Mouse (Mus musculus): ENCODE results near the gene Fbxw9. TPM values are rescaled to one million over a fixed set of nuclear protein-coding genes. Genes with fewer than 3 reads are reported as not detected.

The Fbxw9 gene
- polyA plus RNA-seq, 1 experiment = 59.4 TPM

DNA sequence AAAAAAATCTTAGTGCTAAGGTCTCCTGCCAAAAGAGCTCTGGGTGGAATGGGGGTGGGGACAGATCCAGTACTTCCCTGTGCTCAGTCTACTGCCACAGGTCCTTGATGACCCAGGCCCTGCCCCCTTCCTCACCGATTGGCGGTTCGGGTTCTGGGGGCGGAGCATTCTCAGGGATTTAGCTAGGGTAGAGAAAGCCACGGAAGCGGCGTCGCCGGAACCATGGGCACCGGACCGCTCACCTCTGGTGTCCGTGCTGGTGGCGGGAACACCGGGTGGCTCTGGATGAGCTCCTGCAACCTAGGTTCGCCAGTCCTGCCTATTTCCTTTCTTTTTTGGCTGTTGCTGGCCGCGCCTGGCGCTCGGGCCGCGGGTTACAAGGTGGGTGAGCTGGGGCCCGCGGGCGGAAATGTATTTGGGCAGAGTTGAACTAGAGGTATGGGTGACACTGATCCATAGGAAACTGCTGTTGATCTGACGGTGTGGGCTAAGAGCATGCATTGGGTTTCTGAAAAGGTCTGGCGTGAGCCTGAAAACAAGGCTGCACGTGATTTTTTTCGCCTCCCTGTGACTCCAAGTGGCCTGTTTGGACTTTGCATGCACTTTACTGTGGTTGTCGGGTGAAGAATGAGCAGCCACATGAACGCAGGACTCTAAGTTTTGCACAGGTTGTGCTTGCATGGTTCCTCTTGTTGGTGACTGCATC is 23.4 kb downstream of the Fbxw9 start, which contains the start of gene Man2b1:
Gene Man2b1 (plus strand): TSS at position 163 of the 706 bp plus-strand sequence.
- DNase-seq (ENCODE audit: low read depth) = no peak

GRCm38 (mm10) chr8:85084633-85085032 is 24.8 kb downstream of the Fbxw9 start:
- no peak for DNase-seq (ENCODE audit: low read depth)

- DNase-seq (ENCODE audit: low read depth) = no peak
Observed at GRCm38 (mm10) chr8:85086238-85086637, 26.4 kb downstream of the Fbxw9 start.

DNA sequence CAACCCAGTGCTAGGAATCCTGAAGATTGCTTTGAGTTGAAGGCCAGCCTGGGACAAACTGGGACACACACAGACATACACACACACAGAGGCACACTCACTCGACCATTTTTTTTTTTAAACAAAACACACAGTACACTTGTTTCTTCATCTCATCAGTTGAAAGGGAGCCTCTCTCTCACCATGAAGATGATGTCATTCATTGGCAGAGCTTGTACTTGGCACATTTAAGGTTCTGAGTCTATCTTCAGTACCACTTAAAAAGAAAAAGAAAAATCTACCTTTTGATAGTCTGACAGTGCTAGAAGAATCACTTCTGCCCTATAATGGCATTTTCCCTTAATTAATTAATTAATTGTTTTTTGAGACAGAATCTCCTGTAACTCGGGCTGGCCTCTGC is 28.9 kb downstream of the Fbxw9 start:
- no peak for DNase-seq (ENCODE audit: low read depth)

GRCm38 (mm10) chr8:85090856-85091255 is 31.0 kb downstream of the Fbxw9 start:
- DNase-seq (ENCODE audit: low read depth) = no peak

GRCm38 (mm10) chr8:85091526-85092090 is 31.8 kb downstream of the Fbxw9 start:
- no peak for DNase-seq (ENCODE audit: low read depth)

DNA sequence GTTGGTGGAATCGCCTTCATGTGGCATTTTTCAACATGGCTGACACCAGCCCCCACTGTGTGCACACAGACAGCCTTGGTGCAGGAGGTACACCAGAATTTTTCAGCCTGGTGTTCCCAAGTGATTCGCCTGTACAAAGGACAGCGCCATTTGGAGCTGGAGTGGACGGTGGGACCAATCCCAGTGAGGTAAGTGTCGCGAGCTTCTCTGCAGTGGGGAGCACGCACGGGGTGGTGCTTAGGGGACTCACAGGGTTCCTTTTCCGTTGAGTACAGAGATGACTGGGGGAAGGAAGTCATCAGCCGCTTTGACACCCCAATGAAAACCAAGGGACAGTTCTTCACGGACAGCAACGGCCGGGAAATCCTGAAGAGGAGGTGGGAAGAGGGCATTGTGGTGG is 35.2 kb downstream of the Fbxw9 start:
- no peak for DNase-seq (ENCODE audit: low read depth)

DNA sequence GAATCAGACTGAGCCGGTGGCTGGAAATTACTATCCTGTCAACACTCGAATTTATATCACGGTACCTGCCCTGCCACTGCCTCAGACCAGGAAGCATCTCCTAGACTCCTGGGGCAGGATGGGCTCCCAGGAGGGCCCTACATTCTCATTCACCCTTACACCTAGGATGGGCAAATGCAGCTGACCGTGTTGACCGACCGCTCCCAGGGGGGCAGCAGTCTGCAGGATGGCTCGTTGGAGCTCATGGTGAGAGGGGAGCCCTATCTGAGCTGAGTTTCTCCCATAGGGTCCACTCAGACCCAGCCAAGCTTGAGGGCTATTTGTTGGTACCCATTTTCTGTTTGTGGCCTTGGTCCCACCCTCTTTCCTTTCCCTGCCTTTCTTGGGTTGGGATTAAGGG is 35.7 kb downstream of the Fbxw9 start:
- DNase-seq (ENCODE audit: low read depth) = no peak

DNA sequence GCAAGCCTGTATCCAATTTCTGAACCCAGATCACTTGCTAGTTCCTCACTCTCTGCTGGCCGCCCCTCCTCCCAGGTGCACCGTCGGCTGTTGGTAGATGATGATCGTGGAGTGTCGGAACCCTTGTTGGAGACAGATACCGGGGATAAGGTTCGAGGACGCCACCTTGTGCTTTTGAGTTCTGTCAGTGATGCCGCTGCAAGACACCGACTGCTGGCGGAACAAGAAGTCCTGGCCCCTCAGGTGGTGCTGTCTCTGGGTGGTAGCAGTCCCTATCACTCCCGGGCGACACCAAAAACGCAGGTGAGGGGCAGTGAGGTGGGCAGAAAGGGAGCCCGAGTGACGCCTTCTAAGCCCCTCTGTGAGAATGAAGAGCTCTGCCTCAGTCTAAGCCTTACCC is 36.3 kb downstream of the Fbxw9 start:
- no peak for DNase-seq (ENCODE audit: low read depth)

GRCm38 (mm10) chr8:85096850-85097249 is 37.0 kb downstream of the Fbxw9 start:
- DNase-seq (ENCODE audit: low read depth) = no peak

- no peak for DNase-seq (ENCODE audit: low read depth)
Observed at GRCm38 (mm10) chr8:85100076-85100665, 40.3 kb downstream of the Fbxw9 start.

DNA sequence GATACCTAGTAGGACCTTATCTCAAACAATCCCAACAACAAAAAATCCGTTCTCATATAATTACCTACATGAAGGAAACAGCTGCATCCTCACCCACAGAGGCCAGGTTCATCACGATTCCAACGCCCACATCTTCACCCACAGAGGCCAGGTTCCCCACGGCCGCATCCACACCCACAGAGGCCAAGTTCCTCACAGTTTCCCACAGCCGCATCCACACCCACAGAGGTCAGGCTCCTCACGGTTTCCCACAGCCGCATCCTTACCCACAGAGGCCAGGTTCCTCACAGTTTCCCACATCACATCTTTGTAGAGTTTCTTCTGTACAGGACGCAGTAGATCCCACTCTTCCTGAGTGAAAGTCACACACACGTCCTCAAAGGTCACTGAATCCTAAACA is 53.4 kb downstream of the Fbxw9 start:
- no peak for DNase-seq (ENCODE audit: low read depth)

DNA sequence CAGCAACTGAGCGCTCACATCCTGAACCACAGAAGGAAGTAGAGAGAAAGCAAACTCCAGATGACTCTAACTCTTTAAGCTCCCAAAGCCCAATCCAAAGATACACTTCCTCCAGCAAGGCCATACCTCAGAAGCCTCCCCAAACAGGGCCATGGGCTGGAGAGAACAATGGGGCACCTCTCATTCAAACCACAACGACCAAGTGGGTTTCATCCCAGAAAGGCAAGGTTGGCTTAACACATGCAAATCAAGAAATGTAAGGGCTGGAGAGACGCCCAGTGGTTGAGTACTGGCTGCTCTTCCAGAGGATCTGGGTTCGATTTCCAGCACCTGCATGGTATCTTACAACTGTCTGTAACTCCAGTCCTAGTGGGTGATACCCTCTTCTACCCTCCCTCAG is 55.6 kb downstream of the Fbxw9 start:
- DNase-seq (ENCODE audit: low read depth) = no peak

Other genes with a start within 250 kb of the Fbxw9 start
- gene Dand5, start 237.2 kb upstream of the Fbxw9 start, polyA plus RNA-seq (2012; rRNA removed) = 3.7 and 5.3 TPM in 2 replicates
- gene Gadd45gip1, start 228.5 kb upstream of the Fbxw9 start, polyA plus RNA-seq (2012; rRNA removed) = 14.6 and 21.4 TPM in 2 replicates
- 75.1 and 88.9 TPM in 2 replicates for gene Rad23a, start 219.4 kb upstream of the Fbxw9 start, polyA plus RNA-seq (2012; rRNA removed)
- 563 and 854 TPM in 2 replicates for gene Calr, start 213.1 kb upstream of the Fbxw9 start, polyA plus RNA-seq (2012; rRNA removed)
- 44.7 and 52.1 TPM in 2 replicates for gene Farsa, start 203.1 kb upstream of the Fbxw9 start, polyA plus RNA-seq (2012; rRNA removed)
- 3.3 and 3.7 TPM in 2 replicates for gene Syce2, start 187.9 kb upstream of the Fbxw9 start, polyA plus RNA-seq (2012; rRNA removed)
- 102 and 104 TPM in 2 replicates for gene Gcdh, start 166.1 kb upstream of the Fbxw9 start, polyA plus RNA-seq (2012; rRNA removed)
- gene Klf1, start 158.1 kb upstream of the Fbxw9 start, polyA plus RNA-seq (2012; rRNA removed) = 0.67 and 0.69 TPM in 2 replicates
- gene Dnase2a, start 151.5 kb upstream of the Fbxw9 start, polyA plus RNA-seq (2012; rRNA removed) = 29.5 and 30.8 TPM in 2 replicates
- 0.56 and 0.66 TPM in 2 replicates for gene Mast1, start 122.7 kb upstream of the Fbxw9 start, polyA plus RNA-seq (2012; rRNA removed)
- not detected in 2 replicates for gene Rtbdn, start 113.1 kb upstream of the Fbxw9 start, polyA plus RNA-seq (2012; rRNA removed)
- gene Gm49661, start 90.6 kb upstream of the Fbxw9 start, polyA plus RNA-seq (2012; rRNA removed) = 3.3 and 6.8 TPM in 2 replicates
- 191 and 202 TPM in 2 replicates for gene Prdx2, start 90.5 kb upstream of the Fbxw9 start, polyA plus RNA-seq (2012; rRNA removed)
- 44.0 and 58.8 TPM in 2 replicates for gene Rnaseh2a, start 90.3 kb upstream of the Fbxw9 start, polyA plus RNA-seq (2012; rRNA removed)
- gene Junb, start 81.3 kb upstream of the Fbxw9 start, polyA plus RNA-seq (2012; rRNA removed) = 37.2 and 42.8 TPM in 2 replicates
- gene Hook2, start 69.5 kb upstream of the Fbxw9 start, polyA plus RNA-seq (2012; rRNA removed) = 16.5 and 24.7 TPM in 2 replicates
- not detected in 2 replicates for gene Best2, start 45.5 kb upstream of the Fbxw9 start, polyA plus RNA-seq (2012; rRNA removed)
- 154 and 168 TPM in 2 replicates for gene Asna1, start 34.8 kb upstream of the Fbxw9 start, polyA plus RNA-seq (2012; rRNA removed)
- 64.2 and 100 TPM in 2 replicates for gene Trir, start 33.2 kb upstream of the Fbxw9 start, polyA plus RNA-seq (2012; rRNA removed)
- 84.8 and 89.2 TPM in 2 replicates for gene Tnpo2, start 23.1 kb upstream of the Fbxw9 start, polyA plus RNA-seq (2012; rRNA removed)
- 1.5 and 1.9 TPM in 2 replicates for gene Gm5741, start 7.9 kb downstream of the Fbxw9 start, polyA plus RNA-seq (2012; rRNA removed)
- 44.5 and 48.3 TPM in 2 replicates for gene Dhps, start 11.7 kb downstream of the Fbxw9 start, polyA plus RNA-seq (2012; rRNA removed)
- 170 and 198 TPM in 2 replicates for gene Wdr83os, start 20.7 kb downstream of the Fbxw9 start, polyA plus RNA-seq (2012; rRNA removed)
- gene Wdr83, start 21.3 kb downstream of the Fbxw9 start, polyA plus RNA-seq (2012; rRNA removed) = 33.8 and 35.7 TPM in 2 replicates
- 133 and 184 TPM in 2 replicates for gene Man2b1, start 23.2 kb downstream of the Fbxw9 start, polyA plus RNA-seq (2012; rRNA removed)
- gene Zfp791, start 63.0 kb downstream of the Fbxw9 start, polyA plus RNA-seq (2012; rRNA removed) = 2.5 and 2.7 TPM in 2 replicates
- not detected in 2 replicates for gene Cks1brt, start 91.9 kb downstream of the Fbxw9 start, polyA plus RNA-seq (2012; rRNA removed)
- not detected in 2 replicates for gene Olfr371, start 165.9 kb downstream of the Fbxw9 start, polyA plus RNA-seq (2012; rRNA removed)
- 13.8 and 15.0 TPM in 2 replicates for gene Orc6, start 239.6 kb downstream of the Fbxw9 start, polyA plus RNA-seq (2012; rRNA removed)
- 30.7 and 33.1 TPM in 2 replicates for gene Vps35, start 239.7 kb downstream of the Fbxw9 start, polyA plus RNA-seq (2012; rRNA removed)